Mouse (Mus musculus) mammary gland, adult 2 months (tissue): ENCODE results near the gene Angptl4. TPM values are rescaled to one million over a fixed set of nuclear protein-coding genes. Genes with fewer than 3 reads are reported as not detected.

ENCODE experiments used
- polyA plus RNA-seq: library from polyadenylated mRNA; depleted of rRNA; stranded (reverse); fragments of >200 nt; gene quantifications from 2 replicates; pipeline ENCODE4 v1.2.3, GENCODE M21; 2012; ENCODE audit warnings: low replicate concordance; rRNA removed

The Angptl4 gene
- 140 and 183 TPM in 2 replicates for polyA plus RNA-seq

DNA sequence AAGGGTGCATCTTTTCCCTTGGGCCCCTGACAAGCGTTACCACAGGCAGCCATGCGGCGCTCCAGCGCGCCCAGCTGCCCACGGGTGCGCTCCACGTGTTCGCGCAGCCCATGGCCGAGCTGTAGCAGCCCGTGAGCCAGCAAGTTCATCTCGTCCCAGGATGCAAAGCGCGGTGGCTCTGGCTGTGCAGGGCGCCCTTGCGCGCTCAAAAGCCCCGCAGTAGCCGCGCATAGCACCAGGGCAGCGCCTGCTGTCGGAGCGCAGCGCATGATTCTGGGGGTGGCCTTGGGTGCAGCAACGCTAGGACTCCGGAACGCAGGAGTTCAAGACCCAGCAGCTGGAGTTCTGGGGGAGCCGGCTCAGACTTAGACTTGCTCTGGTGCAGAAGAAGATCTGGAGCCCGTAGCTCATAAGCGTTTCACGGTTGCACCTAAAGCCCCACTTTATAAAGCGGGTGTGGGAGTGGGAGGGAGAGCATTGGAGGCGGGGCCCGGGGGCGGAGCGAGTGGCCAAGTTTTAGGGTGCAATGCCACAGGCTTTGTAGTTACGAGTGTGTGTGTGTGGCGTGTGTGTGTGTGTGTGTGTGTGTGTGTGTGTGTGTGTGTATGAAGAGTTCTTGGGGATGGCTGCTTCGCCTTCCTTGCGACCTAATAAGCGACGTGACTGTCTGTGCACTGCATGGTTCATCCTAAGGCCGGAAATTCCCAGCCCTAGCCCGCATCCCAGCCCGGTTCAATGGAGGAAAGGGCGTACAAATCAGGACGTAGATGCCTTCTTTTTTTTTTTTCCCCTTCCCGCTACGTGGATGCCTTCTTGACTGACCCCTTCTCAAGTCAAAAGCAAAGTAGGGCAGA, at the start of gene Angptl4:
Gene Angptl4 (minus strand): TSS at position 707 of the 854 bp plus-strand sequence.

GRCm38 (mm10) chr17:33824084-33824996, 42.7 kb upstream of the Angptl4 start, which contains the start of the genes Rps28 and Ndufa7:
Rps28 (minus strand) TSS chr17:33824562.
Ndufa7 (plus strand) TSS chr17:33824572.

DNA sequence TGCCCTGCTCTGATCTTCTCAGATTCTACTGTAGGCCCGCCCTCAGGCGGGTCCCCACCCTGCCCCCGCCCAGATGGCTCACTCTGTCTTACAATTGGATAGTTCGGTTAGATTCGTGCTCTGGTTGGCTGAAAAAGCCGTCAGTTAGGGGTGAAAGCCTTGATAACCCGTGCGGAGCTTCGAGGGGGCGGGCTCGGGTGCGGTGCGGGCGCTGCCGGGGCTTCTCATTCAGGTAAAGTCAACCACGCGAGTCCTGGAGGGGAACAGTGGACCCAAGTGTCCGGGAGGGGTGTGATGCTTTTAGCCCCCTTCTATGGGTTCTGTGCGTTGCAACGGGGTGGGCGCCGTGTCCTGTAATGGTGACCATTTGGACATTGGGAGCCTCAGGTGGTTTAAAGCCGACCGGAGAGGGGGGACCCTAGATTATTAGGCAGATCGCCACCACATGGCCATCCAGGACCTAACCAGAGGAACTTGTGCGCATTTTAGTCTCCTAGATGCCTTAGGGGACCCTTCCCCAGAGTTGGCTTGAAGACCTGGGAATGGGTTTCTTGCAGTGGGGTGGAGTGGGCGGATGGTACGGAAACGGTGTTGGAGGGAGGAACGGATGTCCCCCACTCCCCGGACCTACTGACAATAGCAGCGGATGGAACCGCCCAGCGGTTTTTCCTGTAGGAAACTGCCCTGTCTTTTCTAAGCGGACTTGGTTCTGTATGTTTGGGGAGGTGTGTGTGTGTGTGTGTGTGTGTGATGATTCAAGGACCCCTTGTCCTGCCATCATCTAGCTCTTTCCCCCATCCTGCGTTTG, 28.9 kb upstream of the Angptl4 start, which contains the start of gene Kank3:
Gene Kank3 (plus strand): TSS at position 186 of the 808 bp plus-strand sequence.

GRCm38 (mm10) chr17:33760255-33761165, 21.1 kb downstream of the Angptl4 start, which contains the start of gene Rab11b:
Rab11b (minus strand) TSS chr17:33760530.

Other genes starting within 250 kb of the Angptl4 start
- gene Myo1f, start 226.1 kb downstream of the Angptl4 start, polyA plus RNA-seq, result 11.6 and 13.3 TPM in 2 replicates
- gene Zfp414, start 152.7 kb downstream of the Angptl4 start, polyA plus RNA-seq, result 77.8 and 95.4 TPM in 2 replicates
- 1.2 and 1.9 TPM in 2 replicates for gene Pram1, start 143.8 kb downstream of the Angptl4 start, polyA plus RNA-seq
- gene Hnrnpm, start 95.0 kb downstream of the Angptl4 start, polyA plus RNA-seq, result 66.1 and 93.3 TPM in 2 replicates
- 123 and 128 TPM in 2 replicates for gene March2, start 63.2 kb downstream of the Angptl4 start, polyA plus RNA-seq
- gene Rab11b, start 21.3 kb downstream of the Angptl4 start, polyA plus RNA-seq, result 393 and 399 TPM in 2 replicates
- gene Kank3, start 28.7 kb upstream of the Angptl4 start, polyA plus RNA-seq, result 123 and 162 TPM in 2 replicates
- gene Rps28, start 42.7 kb upstream of the Angptl4 start, polyA plus RNA-seq, result 609 and 610 TPM in 2 replicates
- gene Ndufa7, start 42.7 kb upstream of the Angptl4 start, polyA plus RNA-seq, result 532 and 579 TPM in 2 replicates
- gene Cd320, start 61.3 kb upstream of the Angptl4 start, polyA plus RNA-seq, result 97.5 and 125 TPM in 2 replicates
- not detected in 2 replicates for gene Gm7029, start 92.0 kb upstream of the Angptl4 start, polyA plus RNA-seq
- 2.1 and 4.2 TPM in 2 replicates for gene Kifc1, start 108.8 kb upstream of the Angptl4 start, polyA plus RNA-seq
- gene Platr17, start 123.3 kb upstream of the Angptl4 start, polyA plus RNA-seq, result 0.93 and 1.6 TPM in 2 replicates
- 64.8 and 67.0 TPM in 2 replicates for gene Daxx, start 127.6 kb upstream of the Angptl4 start, polyA plus RNA-seq
- gene Tapbp, start 134.1 kb upstream of the Angptl4 start, polyA plus RNA-seq, result 238 and 378 TPM in 2 replicates
- 72.4 and 116 TPM in 2 replicates for gene Zbtb22, start 134.1 kb upstream of the Angptl4 start, polyA plus RNA-seq
- 255 and 438 TPM in 2 replicates for gene Rgl2, start 147.7 kb upstream of the Angptl4 start, polyA plus RNA-seq
- gene Pfdn6, start 158.5 kb upstream of the Angptl4 start, polyA plus RNA-seq, result 12.4 and 16.1 TPM in 2 replicates
- gene Wdr46, start 158.8 kb upstream of the Angptl4 start, polyA plus RNA-seq, result 18.2 and 23.7 TPM in 2 replicates
- 9.8 and 25.7 TPM in 2 replicates for gene B3galt4, start 169.7 kb upstream of the Angptl4 start, polyA plus RNA-seq
- 68.7 and 74.9 TPM in 2 replicates for gene Vps52, start 174.0 kb upstream of the Angptl4 start, polyA plus RNA-seq
- 283 and 376 TPM in 2 replicates for gene Rps18, start 174.2 kb upstream of the Angptl4 start, polyA plus RNA-seq
- gene H2-K1, start 218.5 kb upstream of the Angptl4 start, polyA plus RNA-seq, result 6,978 and 9,315 TPM in 2 replicates
- 29.1 and 42.5 TPM in 2 replicates for gene Ring1, start 242.8 kb upstream of the Angptl4 start, polyA plus RNA-seq
- 89.2 and 219 TPM in 2 replicates for gene H2-Ke6, start 246.2 kb upstream of the Angptl4 start, polyA plus RNA-seq
- 148 and 187 TPM in 2 replicates for gene Slc39a7, start 249.9 kb upstream of the Angptl4 start, polyA plus RNA-seq
- 62.9 and 110 TPM in 2 replicates for gene Rxrb, start 250.0 kb upstream of the Angptl4 start, polyA plus RNA-seq